Mouse (Mus musculus) midbrain, embryonic 16.5 days (tissue): ENCODE measurements around the gene Prf1. TPM values are rescaled to one million over a fixed set of nuclear protein-coding genes. Genes with fewer than 3 reads are reported as not detected.

Experiments
- ATAC-seq: fragments of 200-750 bp; cut with Nextera tagmentation; 2 replicates; pipeline ENCODE4 v1.8.0; 2017; ENCODE audit warnings: moderate TSS enrichment
- H3K27ac ChIP-seq: fragments of 300-500 bp; sonication (generic); 2 replicates; pipeline ENCODE4 v1.5.1; 2014; ENCODE audit warnings: mild to moderate bottlenecking, low read length, mixed read lengths
- H3K27me3 ChIP-seq: fragments of 300-500 bp; sonication (generic); 2 replicates; pipeline ENCODE4 v1.6.1; 2014; ENCODE audit warnings: low read depth, low read length, mixed read lengths; ENCODE audit not compliant: control insufficient read depth, insufficient read depth
- H3K36me3 ChIP-seq: fragments of 300-500 bp; sonication (generic); 2 replicates; pipeline ENCODE4 v1.6.1; 2014; ENCODE audit warnings: mild to moderate bottlenecking, low read length, moderate library complexity, mixed read lengths; ENCODE audit not compliant: control insufficient read depth, insufficient read depth
- H3K4me1 ChIP-seq: fragments of 300-500 bp; sonication (generic); 2 replicates; pipeline ENCODE4 v1.6.1; 2014; ENCODE audit warnings: mild to moderate bottlenecking, low read length, mixed read lengths; ENCODE audit not compliant: control insufficient read depth, insufficient read depth
- H3K4me2 ChIP-seq: fragments of 300-500 bp; sonication (generic); 2 replicates; pipeline ENCODE4 v1.6.1; 2014; ENCODE audit warnings: mild to moderate bottlenecking, low read length, mixed read lengths
- H3K4me3 ChIP-seq: fragments of 300-500 bp; sonication (generic); 2 replicates; pipeline ENCODE4 v1.5.1; 2014; ENCODE audit warnings: low read depth, mild to moderate bottlenecking, low read length, moderate library complexity, mixed read lengths
- H3K9ac ChIP-seq: fragments of 300-500 bp; sonication (generic); 2 replicates; pipeline ENCODE4 v1.6.1; 2014; ENCODE audit warnings: low read depth, low read length, mixed read lengths
- H3K9me3 ChIP-seq: fragments of 300-500 bp; sonication (generic); replicated peaks from 2 replicates; pipeline ENCODE4 v1.6.1; 2014; ENCODE audit warnings: mild to moderate bottlenecking, low read length, mixed read lengths; ENCODE audit not compliant: control insufficient read depth, poor library complexity, severe bottlenecking
- WGBS: fragments of 180-500 bp; shearing (Covaris S2); extraction: QIAGEN DNeasy Blood & Tissue Kit; methylation state at CpG from one replicate; pipeline ENCODE4 v1.1.7; 2014; 5-methylcytosine and 5-hydroxymethylcytosine counted together
- polyA plus RNA-seq: library from polyadenylated mRNA; unstranded; fragments of >200 nt; fragmentation: Nextera tagmentation; extraction: Ambion mirVana; gene quantifications from 2 replicates; pipeline ENCODE4 v1.2.1, GENCODE M21; 2015

Gene Prf1
- polyA plus RNA-seq, 1 experiment from 2014 or later = not detected

GRCm38 (mm10) chr10:61277918-61278674 lies 19.5 kb upstream of the Prf1 start:
- Histone ChIP-seq H3K27ac (no peak overlapping the region), H3K4me3 (no peak overlapping the region), H3K36me3 (no peaks in the 10 kb centered on the region), H3K4me1 (peaks cover 6% of the 10 kb centered on the region; the same call in 1 of the 2 replicates), H3K27me3 (peaks cover 15% of the 10 kb centered on the region), H3K4me2 (no peak overlapping the region), H3K9ac (no peak overlapping the region), H3K9me3 (no peaks in the 10 kb centered on the region)
- ATAC-seq = no peak
- WGBS = 64% methylated on average over 14 of the region's 14 CpGs

DNA sequence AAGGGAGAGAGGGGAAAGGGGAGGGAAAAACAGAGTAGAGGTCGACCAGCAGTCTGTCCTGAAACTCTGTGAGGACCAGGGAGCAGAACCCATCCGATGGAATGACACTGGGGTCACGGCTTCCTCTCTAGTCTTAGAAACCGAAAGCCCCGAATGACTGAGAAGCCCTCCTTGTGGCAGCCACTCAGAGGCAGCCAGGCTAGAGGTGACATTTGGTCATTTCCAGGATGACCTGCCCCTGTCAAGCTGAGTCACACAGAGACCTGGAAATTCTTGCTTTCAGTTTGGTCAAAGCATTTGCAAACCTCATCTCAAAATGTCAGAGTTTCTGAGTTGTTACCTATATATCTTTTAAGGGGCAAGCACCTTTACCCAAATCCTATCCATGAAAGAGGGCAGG lies 16.5 kb upstream of the Prf1 start:
- WGBS = 85% methylated on average over 5 of the region's 5 CpGs
- ATAC-seq = no peak
- H3K36me3 ChIP-seq = no peaks in the 10 kb centered on the region
- H3K4me2 ChIP-seq = no peak overlapping the region
- H3K9me3 ChIP-seq = no peaks in the 10 kb centered on the region
- H3K9ac ChIP-seq = no peak overlapping the region
- no peaks in the 10 kb centered on the region for H3K4me1 ChIP-seq
- H3K27me3 ChIP-seq = no peaks in the 10 kb centered on the region
- H3K4me3 ChIP-seq = no peak overlapping the region
- no peak overlapping the region for H3K27ac ChIP-seq

GRCm38 (mm10) chr10:61284309-61284708 lies 13.3 kb upstream of the Prf1 start:
- no peaks in the 10 kb centered on the region for H3K36me3 ChIP-seq
- no peaks in the 10 kb centered on the region for H3K27me3 ChIP-seq
- WGBS = 88% methylated on average over 4 of the region's 4 CpGs
- ATAC-seq = no peak
- no peak overlapping the region for H3K4me2 ChIP-seq
- no peaks in the 10 kb centered on the region for H3K4me1 ChIP-seq
- no peak overlapping the region for H3K9ac ChIP-seq
- no peak overlapping the region for H3K4me3 ChIP-seq
- no peak overlapping the region for H3K27ac ChIP-seq
- no peaks in the 10 kb centered on the region for H3K9me3 ChIP-seq

- no peaks in the 10 kb centered on the region for H3K27me3 ChIP-seq
- no peaks in the 10 kb centered on the region for H3K4me1 ChIP-seq
- no peak overlapping the region for H3K9ac ChIP-seq
- H3K4me2 ChIP-seq = no peak overlapping the region
- no peaks in the 10 kb centered on the region for H3K9me3 ChIP-seq
- ATAC-seq = no peak
- 76% methylated on average over 11 of the region's 11 CpGs for WGBS
- no peak overlapping the region for H3K27ac ChIP-seq
- no peaks in the 10 kb centered on the region for H3K36me3 ChIP-seq
- H3K4me3 ChIP-seq = no peak overlapping the region
Observed at GRCm38 (mm10) chr10:61285271-61285670, 12.4 kb upstream of the Prf1 start.

DNA sequence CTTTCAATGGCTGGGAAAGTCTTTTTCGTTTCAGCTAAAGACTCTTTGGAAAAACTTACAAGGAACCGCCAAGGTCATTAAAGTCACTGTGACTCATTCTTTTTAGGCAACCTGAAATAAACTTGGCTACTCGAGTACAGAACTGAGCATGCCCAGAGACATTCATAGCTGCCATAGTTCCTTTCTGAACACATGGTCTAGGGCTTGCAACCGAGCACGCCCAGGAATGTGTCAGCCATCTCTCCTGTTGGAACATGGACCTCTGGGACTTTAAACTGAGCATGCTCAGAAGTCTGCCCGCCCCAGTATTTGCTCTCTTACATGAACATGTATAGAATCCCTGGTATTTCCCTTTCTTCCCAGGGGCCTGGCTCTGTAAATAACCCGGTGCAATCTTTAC lies 11.4 kb upstream of the Prf1 start:
- WGBS = 69% methylated on average over 7 of the region's 7 CpGs
- H3K4me2 ChIP-seq = no peak overlapping the region

GRCm38 (mm10) chr10:61290016-61290415 lies 7.6 kb upstream of the Prf1 start:
- no peak for ATAC-seq
- 80% methylated on average over 2 of the region's 2 CpGs for WGBS
- H3K27ac ChIP-seq = no peak overlapping the region
- no peaks in the 10 kb centered on the region for H3K36me3 ChIP-seq
- H3K9ac ChIP-seq = no peak overlapping the region
- no peaks in the 10 kb centered on the region for H3K27me3 ChIP-seq
- no peaks in the 10 kb centered on the region for H3K9me3 ChIP-seq
- no peak overlapping the region for H3K4me2 ChIP-seq
- no peak overlapping the region for H3K4me3 ChIP-seq
- H3K4me1 ChIP-seq = no peaks in the 10 kb centered on the region

More for the DNA sequence above, 11.4 kb upstream of the Prf1 start:
- Histone ChIP-seq H3K4me1 (no peaks in the 10 kb centered on the region), H3K4me3 (no peak overlapping the region), H3K9me3 (no peaks in the 10 kb centered on the region), H3K36me3 (no peaks in the 10 kb centered on the region), H3K27ac (no peak overlapping the region), H3K9ac (no peak overlapping the region), H3K27me3 (no peaks in the 10 kb centered on the region)
- ATAC-seq = no peak

DNA sequence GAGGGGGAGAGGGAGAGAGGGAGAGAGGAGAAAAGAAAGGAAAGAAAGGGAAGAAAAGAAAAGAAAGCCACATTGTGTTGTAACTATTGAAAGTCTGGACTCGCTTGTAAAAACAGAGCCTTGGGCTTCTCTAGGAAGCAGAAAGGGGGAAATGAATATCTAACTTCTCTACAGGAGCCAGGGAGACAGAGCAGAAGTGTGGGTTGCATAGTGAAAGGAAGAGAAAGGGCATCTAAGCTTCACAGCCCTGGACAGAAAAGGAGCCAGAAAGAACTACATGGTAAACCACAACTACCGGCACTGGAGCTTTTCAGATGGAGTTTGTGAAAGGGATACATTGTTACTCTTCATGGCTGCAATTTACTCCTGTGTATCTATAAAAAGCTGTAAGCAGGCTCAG lies 7.2 kb upstream of the Prf1 start:
- no peaks in the 10 kb centered on the region for H3K9me3 ChIP-seq
- H3K4me1 ChIP-seq = no peaks in the 10 kb centered on the region
- ATAC-seq = no peak
- H3K9ac ChIP-seq = no peak overlapping the region
- H3K36me3 ChIP-seq = no peaks in the 10 kb centered on the region
- no peak overlapping the region for H3K4me3 ChIP-seq
- WGBS = 44% methylated on average over 2 of the region's 2 CpGs
- H3K27ac ChIP-seq = no peak overlapping the region
- H3K4me2 ChIP-seq = no peak overlapping the region
- no peaks in the 10 kb centered on the region for H3K27me3 ChIP-seq

DNA sequence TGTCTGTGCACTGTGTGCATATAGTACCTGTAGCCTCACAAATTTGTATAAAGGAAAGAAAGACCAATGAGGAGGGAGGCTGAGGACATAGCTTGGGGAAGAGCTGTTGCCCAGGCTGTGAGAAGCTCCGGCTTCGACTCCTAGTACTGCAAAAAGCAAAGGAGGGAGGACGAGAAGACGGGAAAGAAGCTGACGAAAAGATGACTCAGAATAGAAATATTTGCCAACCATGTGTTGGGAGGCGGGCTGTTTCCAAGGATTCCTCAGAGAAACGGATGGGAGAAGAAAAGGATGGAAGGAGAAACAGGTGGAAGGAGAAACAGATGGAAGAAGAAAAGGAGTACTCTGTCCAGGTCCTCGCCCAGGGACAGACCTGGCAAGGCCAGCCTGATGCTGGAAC lies 3.4 kb upstream of the Prf1 start:
- no peak overlapping the region for H3K9ac ChIP-seq
- no peak for ATAC-seq
- no peak overlapping the region for H3K4me3 ChIP-seq
- H3K4me1 ChIP-seq = no peaks in the 10 kb centered on the region
- 91% methylated on average over 8 of the region's 8 CpGs for WGBS
- no peaks in the 10 kb centered on the region for H3K27me3 ChIP-seq
- H3K27ac ChIP-seq = no peak overlapping the region
- H3K36me3 ChIP-seq = no peaks in the 10 kb centered on the region
- no peak overlapping the region for H3K4me2 ChIP-seq
- no peaks in the 10 kb centered on the region for H3K9me3 ChIP-seq

GRCm38 (mm10) chr10:61296713-61297445 lies 754 bp upstream of the Prf1 start:
- Histone ChIP-seq H3K4me2 (no peak overlapping the region), H3K4me3 (no peak overlapping the region), H3K36me3 (no peaks in the 10 kb centered on the region), H3K27me3 (no peaks in the 10 kb centered on the region), H3K27ac (no peak overlapping the region), H3K9me3 (no peaks in the 10 kb centered on the region), H3K4me1 (no peaks in the 10 kb centered on the region), H3K9ac (no peak overlapping the region)
- WGBS = 83% methylated on average over 8 of the region's 8 CpGs
- ATAC-seq = no peak
